Mouse (Mus musculus): ENCODE results near the gene Nhlh1. TPM values are rescaled to one million over a fixed set of nuclear protein-coding genes. Genes with fewer than 3 reads are reported as not detected.

Gene Nhlh1
- polyA plus RNA-seq (2014; fragmentation: Illumina TruSeq; extraction: RNeasy Lipid Tissue Mini Kit (QIAGEN cat#74804); ENCODE audit: low read depth, low replicate concordance), result not detected

DNA sequence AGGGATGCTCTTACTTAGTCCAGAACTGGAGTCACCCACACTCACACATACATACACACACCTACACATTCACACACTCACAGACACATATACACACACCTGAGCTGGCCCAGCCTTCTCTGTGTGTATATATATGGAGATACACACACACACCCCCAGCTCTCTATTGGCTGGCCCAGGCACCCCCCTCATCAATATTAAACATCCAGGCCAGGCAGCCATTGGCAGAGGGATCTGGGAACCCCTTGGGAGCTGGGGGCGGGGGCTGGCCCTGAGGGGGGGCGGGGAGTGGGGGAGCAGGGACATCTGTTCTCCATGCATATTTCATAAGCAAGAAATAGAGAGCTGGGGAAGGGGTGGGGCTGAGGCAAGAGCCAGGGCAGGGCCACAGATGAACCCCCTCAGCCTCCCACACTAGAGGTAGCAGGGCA lies at the start of gene Nhlh1:
Gene Nhlh1 (minus strand): TSS at position 83 of the 431 bp plus-strand sequence.

GRCm38 (mm10) chr1:172082101-172082898 lies 24.9 kb upstream of the Nhlh1 start, which contains the start of the genes Copa and Ncstn:
TSS of gene Copa (plus strand) at chr1:172082529.
TSS of gene Ncstn (minus strand) at chr1:172082795.

GRCm38 (mm10) chr1:172028394-172029275 lies 28.7 kb downstream of the Nhlh1 start, which contains the start of gene Vangl2:
TSS of gene Vangl2 (minus strand) at chr1:172028444.

Other genes starting within 250 kb of the Nhlh1 start
- gene Cd84, start 217.9 kb downstream of the Nhlh1 start, polyA plus RNA-seq (2014; fragmentation: Illumina TruSeq; extraction: RNeasy Lipid Tissue Mini Kit (QIAGEN cat#74804); ENCODE audit: low read depth, low replicate concordance), result 16.9 TPM
- 0.82 TPM for gene Gm10521, start 161.9 kb downstream of the Nhlh1 start, polyA plus RNA-seq (2014; fragmentation: Illumina TruSeq; extraction: RNeasy Lipid Tissue Mini Kit (QIAGEN cat#74804); ENCODE audit: low read depth, low replicate concordance)
- gene Slamf6, start 140.1 kb downstream of the Nhlh1 start, polyA plus RNA-seq (2014; fragmentation: Illumina TruSeq; extraction: RNeasy Lipid Tissue Mini Kit (QIAGEN cat#74804); ENCODE audit: low read depth, low replicate concordance), result 0.41 TPM
- 2.2 TPM for gene Vangl2, start 29.1 kb downstream of the Nhlh1 start, polyA plus RNA-seq (2014; fragmentation: Illumina TruSeq; extraction: RNeasy Lipid Tissue Mini Kit (QIAGEN cat#74804); ENCODE audit: low read depth, low replicate concordance)
- 167 TPM for gene Copa, start 25.0 kb upstream of the Nhlh1 start, polyA plus RNA-seq (2014; fragmentation: Illumina TruSeq; extraction: RNeasy Lipid Tissue Mini Kit (QIAGEN cat#74804); ENCODE audit: low read depth, low replicate concordance)
- 28.8 TPM for gene Ncstn, start 25.2 kb upstream of the Nhlh1 start, polyA plus RNA-seq (2014; fragmentation: Illumina TruSeq; extraction: RNeasy Lipid Tissue Mini Kit (QIAGEN cat#74804); ENCODE audit: low read depth, low replicate concordance)
- gene Pex19, start 69.2 kb upstream of the Nhlh1 start, polyA plus RNA-seq (2014; fragmentation: Illumina TruSeq; extraction: RNeasy Lipid Tissue Mini Kit (QIAGEN cat#74804); ENCODE audit: low read depth, low replicate concordance), result 83.5 TPM
- gene Dcaf8, start 90.5 kb upstream of the Nhlh1 start, polyA plus RNA-seq (2014; fragmentation: Illumina TruSeq; extraction: RNeasy Lipid Tissue Mini Kit (QIAGEN cat#74804); ENCODE audit: low read depth, low replicate concordance), result 119 TPM
- gene Pea15a, start 149.2 kb upstream of the Nhlh1 start, polyA plus RNA-seq (2014; fragmentation: Illumina TruSeq; extraction: RNeasy Lipid Tissue Mini Kit (QIAGEN cat#74804); ENCODE audit: low read depth, low replicate concordance), result 64.1 TPM
- gene Casq1, start 162.3 kb upstream of the Nhlh1 start, polyA plus RNA-seq (2014; fragmentation: Illumina TruSeq; extraction: RNeasy Lipid Tissue Mini Kit (QIAGEN cat#74804); ENCODE audit: low read depth, low replicate concordance), result 7.2 TPM
- 2.6 TPM for gene Atp1a4, start 200.8 kb upstream of the Nhlh1 start, polyA plus RNA-seq (2014; fragmentation: Illumina TruSeq; extraction: RNeasy Lipid Tissue Mini Kit (QIAGEN cat#74804); ENCODE audit: low read depth, low replicate concordance)
- 1.0 TPM for gene Igsf8, start 204.1 kb upstream of the Nhlh1 start, polyA plus RNA-seq (2014; fragmentation: Illumina TruSeq; extraction: RNeasy Lipid Tissue Mini Kit (QIAGEN cat#74804); ENCODE audit: low read depth, low replicate concordance)
- gene Atp1a2, start 240.5 kb upstream of the Nhlh1 start, polyA plus RNA-seq (2014; fragmentation: Illumina TruSeq; extraction: RNeasy Lipid Tissue Mini Kit (QIAGEN cat#74804); ENCODE audit: low read depth, low replicate concordance), result 29.0 TPM

Measured in adrenal gland, adult 10 weeks (tissue).